Comparison of ENCODE assay signal across 8 mouse cellular contexts in genomic region chr10:57531076-57531475, GRCm38 (mm10). TPM values are rescaled to one million over a fixed set of nuclear protein-coding genes. Genes with fewer than 3 reads are reported as not detected.
DNase-seq lines count a peak whose midpoint lies in the region; ATAC-seq and TF ChIP-seq lines count a peak whose summit lies in the region.

No protein-coding gene starts in this region.

- peak overlapping the region; percentile 88 for H3K4me3 ChIP-seq in lung, adult 2 months (replicated peaks; ENCODE audit: extremely low read depth, low read depth, low read length)
- H3K4me3 ChIP-seq in brown adipose tissue, adult 24 weeks (ENCODE audit: insufficient read depth, low read depth, low read length): peak overlapping the region; percentile 26; the same call in 1 of the 2 replicates
- H3K4me3 ChIP-seq in forebrain, embryonic 16.5 days (replicated peaks; ENCODE audit: low read length): peak overlapping the region; percentile 72
- peak overlapping the region; percentile 88 for H3K4me3 ChIP-seq in liver, embryonic 12.5 days

- H3K4me1 ChIP-seq in lung, adult 2 months (ENCODE audit: control insufficient read depth, insufficient read depth, low read length): peaks cover 10% of the 10 kb centered on the region
- H3K4me1 ChIP-seq in brown adipose tissue, adult 24 weeks (ENCODE audit: control insufficient read depth, insufficient read depth, insufficient read length, low read length): peaks cover 4% of the 10 kb centered on the region
- H3K4me1 ChIP-seq in forebrain, embryonic 16.5 days (replicated peaks; ENCODE audit: control insufficient read depth, insufficient read depth, low read length): peaks cover 20% of the 10 kb centered on the region
- H3K4me1 ChIP-seq in liver, embryonic 12.5 days: peaks cover 32% of the 10 kb centered on the region

- H3K27ac ChIP-seq in brown adipose tissue, adult 24 weeks (replicated peaks; ENCODE audit: low read depth, low read length): no peak overlapping the region
- H3K27ac ChIP-seq in forebrain, embryonic 16.5 days (ENCODE audit: low read length): no peak overlapping the region
- peak overlapping the region; percentile 97; the same call in 1 of the 2 replicates for H3K27ac ChIP-seq in liver, embryonic 12.5 days

- H3K9ac ChIP-seq in forebrain, embryonic 16.5 days (replicated peaks; ENCODE audit: low read depth, low read length): peak overlapping the region; percentile 90
- peak overlapping the region; percentile 91 for H3K9ac ChIP-seq in liver, embryonic 12.5 days

- peaks cover 3% of the 10 kb centered on the region; the same call in 1 of the 2 replicates for H3K27me3 ChIP-seq in forebrain, embryonic 16.5 days (replicated peaks; ENCODE audit: control insufficient read depth, insufficient read depth, low read length)
- H3K27me3 ChIP-seq in liver, embryonic 12.5 days (replicated peaks): no peaks in the 10 kb centered on the region

- TF ChIP-seq CTCF in lung, adult 2 months (IDR thresholded peaks at IDR 0.05; ENCODE audit: insufficient read depth, low read length): no peak

- H3K4me2 ChIP-seq in forebrain, embryonic 16.5 days (ENCODE audit: low read length): peak overlapping the region; percentile 89
- H3K4me2 ChIP-seq in liver, embryonic 12.5 days: peak overlapping the region; percentile 66

- H3K36me3 ChIP-seq in forebrain, embryonic 16.5 days (ENCODE audit: control insufficient read depth, insufficient read depth): peaks cover 7% of the 10 kb centered on the region; the same call in 1 of the 2 replicates
- peaks cover 22% of the 10 kb centered on the region for H3K36me3 ChIP-seq in liver, embryonic 12.5 days

- WGBS in lung, adult 2 months: 49% methylated on average over 2 of the region's 2 CpGs
- WGBS in forebrain, embryonic 16.5 days: 68% methylated on average over 2 of the region's 2 CpGs
- WGBS in liver, embryonic 12.5 days (ENCODE audit: insufficient replicate concordance): 37% methylated on average over 2 of the region's 2 CpGs

- TF ChIP-seq POLR2A in lung, adult 2 months (IDR thresholded peaks at IDR 0.05; ENCODE audit: borderline replicate concordance, extremely low read depth, low read depth, low read length): no peak

- no peaks in the 10 kb centered on the region for H3K9me3 ChIP-seq in forebrain, embryonic 16.5 days (ENCODE audit: control insufficient read depth, low read length)
- no peaks in the 10 kb centered on the region for H3K9me3 ChIP-seq in liver, embryonic 12.5 days (replicated peaks)

- no peak for ATAC-seq in forebrain, embryonic 16.5 days
- peak; percentile 27; the same call in 1 of the 2 replicates for ATAC-seq in liver, embryonic 12.5 days
- no peak for ATAC-seq in inflammation-experienced regulatory T-cells, adult 6 months

- no peak for DNase-seq in lung, adult 2 months
- DNase-seq in lung, postnatal 25 days (ENCODE audit: low spot score): no peak
- DNase-seq in thymus, postnatal 36 days: no peak
- no peak for DNase-seq in gastrocnemius, adult 8-10 months (ENCODE audit: low spot score in 2 of 2)

RNA-seq across cellular contexts. Expression of gene Serinc1, which starts 1.3 kb away (rescaled TPM):
- 58.1 and 75.5 TPM in 2 replicates for polyA plus RNA-seq in lung, adult 2 months (2012; rRNA removed)
- polyA plus RNA-seq in brown adipose tissue, adult 24 weeks (2012; ENCODE audit: insufficient read depth, insufficient read length, missing spikeins): 167 and 190 TPM in 2 replicates
- 421 and 448 TPM in 2 replicates for polyA plus RNA-seq in forebrain, embryonic 16.5 days (2015; fragmentation: Nextera tagmentation; extraction: Ambion mirVana)
- polyA plus RNA-seq in liver, embryonic 12.5 days (2016; fragmentation: Nextera tagmentation; extraction: Ambion mirVana): 75.5 and 77.4 TPM in 2 replicates
- polyA plus RNA-seq in inflammation-experienced regulatory T-cells, adult 6 months (2017; shearing (Covaris generic)): 100 to 1,000 TPM; 100 to 133 (median 115) TPM
- 100 to 1,000 TPM; 182 to 214 (median 201) TPM for total RNA-seq in gastrocnemius, adult 8-10 months (2022)

RNA-seq across cellular contexts. Expression of gene Hsf2, which starts 44.9 kb away (rescaled TPM):
- 2.9 and 4.7 TPM in 2 replicates for polyA plus RNA-seq in lung, adult 2 months (2012; rRNA removed)
- 8.1 and 9.8 TPM in 2 replicates for polyA plus RNA-seq in brown adipose tissue, adult 24 weeks (2012; ENCODE audit: insufficient read depth, insufficient read length, missing spikeins)
- 67.1 and 70.5 TPM in 2 replicates for polyA plus RNA-seq in forebrain, embryonic 16.5 days (2015; fragmentation: Nextera tagmentation; extraction: Ambion mirVana)
- 10.5 and 10.7 TPM in 2 replicates for polyA plus RNA-seq in liver, embryonic 12.5 days (2016; fragmentation: Nextera tagmentation; extraction: Ambion mirVana)
- 10 to 100 TPM; 14.1 to 15.5 (median 14.3) TPM for polyA plus RNA-seq in inflammation-experienced regulatory T-cells, adult 6 months (2017; shearing (Covaris generic))
- total RNA-seq in gastrocnemius, adult 8-10 months (2022): 10 to 100 TPM; 19.8 to 26.9 (median 22.5) TPM

Comparison
In these comparisons a context has a peak if more than half of its experiments do, and no peak if none do; other contexts are left out.
1. H3K4me3 ChIP-seq: peak in every context shown above with its lines; median percentile 88 in lung, adult 2 months; 88 in liver, embryonic 12.5 days; 72 in forebrain, embryonic 16.5 days; 26 in brown adipose tissue, adult 24 weeks.